Mouse (Mus musculus) testis, adult 2 months (tissue): Measurements from ENCODE around the gene Mip. TPM values are rescaled to one million over a fixed set of nuclear protein-coding genes. Genes with fewer than 3 reads are reported as not detected.

Experiments
- H3K27ac ChIP-seq: fragments of 200-500 bp; 2 replicates; pipeline ENCODE4 v1.5.1; 2012; ENCODE audit warnings: low read depth, low read length; ENCODE audit not compliant: control insufficient read depth, insufficient read depth
- H3K27me3 ChIP-seq: fragments of 200-500 bp; 2 replicates; pipeline ENCODE4 v1.6.1; 2012; ENCODE audit warnings: mild to moderate bottlenecking, low read length, moderate library complexity; ENCODE audit not compliant: control insufficient read depth, insufficient read depth
- H3K36me3 ChIP-seq: fragments of 200-500 bp; 2 replicates; pipeline ENCODE4 v1.6.1; 2012; ENCODE audit warnings: mild to moderate bottlenecking, low read length; ENCODE audit not compliant: control insufficient read depth, insufficient read depth
- H3K4me1 ChIP-seq: fragments of 200-500 bp; 2 replicates; pipeline ENCODE4 v1.6.1; 2012; ENCODE audit warnings: low read length; ENCODE audit not compliant: control insufficient read depth, insufficient read depth
- H3K4me3 ChIP-seq: fragments of 200-500 bp; 2 replicates; pipeline ENCODE4 v1.5.1; 2012; ENCODE audit warnings: low read depth, mild to moderate bottlenecking, low read length, moderate library complexity, mixed read lengths; ENCODE audit not compliant: control insufficient read depth
- CTCF ChIP-seq: fragments of 200-500 bp; IDR thresholded peaks from 2 replicates; pipeline ENCODE4 v1.5.1; 2012; ENCODE audit warnings: low read depth, mild to moderate bottlenecking, inconsistent platforms, low read length, moderate library complexity; ENCODE audit not compliant: control insufficient read depth, insufficient read depth, insufficient replicate concordance
- POLR2A ChIP-seq: fragments of 200-500 bp; IDR thresholded peaks from 2 replicates; pipeline ENCODE4 v1.6.1; 2012; ENCODE audit warnings: low read depth, mild to moderate bottlenecking, inconsistent platforms, low read length, moderate library complexity; ENCODE audit not compliant: control insufficient read depth
- polyA plus RNA-seq: library from polyadenylated mRNA; depleted of rRNA; stranded (reverse); fragments of >200 nt; gene quantifications from 2 replicates; pipeline ENCODE4 v1.2.3, GENCODE M21; 2012

The Mip gene
- polyA plus RNA-seq, 1 experiment = not detected

GRCm38 (mm10) chr10:128204941-128205340, 20.7 kb upstream of the Mip start:
- H3K4me1 ChIP-seq = no peaks in the 10 kb centered on the region
- no peaks in the 10 kb centered on the region for H3K27me3 ChIP-seq
- H3K27ac ChIP-seq = no peak overlapping the region
- no peaks in the 10 kb centered on the region for H3K36me3 ChIP-seq
- no peak overlapping the region for H3K4me3 ChIP-seq
- TF ChIP-seq POLR2A (no peak), CTCF (no peak)

GRCm38 (mm10) chr10:128208326-128208725, 17.3 kb upstream of the Mip start:
- Histone ChIP-seq H3K27ac (no peak overlapping the region), H3K36me3 (no peaks in the 10 kb centered on the region), H3K4me1 (peaks cover 9% of the 10 kb centered on the region), H3K4me3 (no peak overlapping the region), H3K27me3 (no peaks in the 10 kb centered on the region)
- TF ChIP-seq POLR2A (no peak), CTCF (no peak)

GRCm38 (mm10) chr10:128209311-128210009, 16.2 kb upstream of the Mip start:
- Histone ChIP-seq H3K27me3 (no peaks in the 10 kb centered on the region), H3K4me3 (no peak overlapping the region), H3K36me3 (no peaks in the 10 kb centered on the region), H3K4me1 (peaks cover 9% of the 10 kb centered on the region), H3K27ac (no peak overlapping the region)
- TF ChIP-seq CTCF (no peak), POLR2A (no peak)

- no peak overlapping the region for H3K4me3 ChIP-seq
- H3K27ac ChIP-seq = no peak overlapping the region
- H3K36me3 ChIP-seq = no peaks in the 10 kb centered on the region
- no peak for TF ChIP-seq POLR2A
- no peak for TF ChIP-seq CTCF
- H3K27me3 ChIP-seq = no peaks in the 10 kb centered on the region
- H3K4me1 ChIP-seq = peaks cover 9% of the 10 kb centered on the region
Observed at GRCm38 (mm10) chr10:128210131-128210530, 15.5 kb upstream of the Mip start.

DNA sequence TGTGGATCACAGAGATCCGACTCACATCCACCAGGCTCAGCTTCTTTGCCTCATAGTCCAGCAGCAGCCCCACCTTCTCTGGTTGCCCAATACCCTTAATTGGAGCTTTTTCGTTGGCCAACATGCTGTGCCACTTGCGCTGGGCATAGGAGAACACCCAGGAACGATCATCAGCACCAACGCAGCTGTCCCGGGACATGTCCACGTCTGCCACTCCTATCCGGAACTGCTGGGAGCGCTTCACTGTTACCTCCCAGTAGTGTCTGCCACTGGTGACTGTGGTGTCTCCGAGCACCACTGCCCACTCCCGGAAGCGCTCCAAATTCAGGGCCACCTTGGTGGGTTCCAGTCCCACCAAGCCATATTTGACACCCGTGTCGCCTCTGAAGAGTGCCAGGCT, 14.7 kb upstream of the Mip start:
- H3K4me1 ChIP-seq = peaks cover 9% of the 10 kb centered on the region
- H3K27ac ChIP-seq = no peak overlapping the region
- no peaks in the 10 kb centered on the region for H3K36me3 ChIP-seq
- H3K4me3 ChIP-seq = peak overlapping the region; percentile 91
- TF ChIP-seq POLR2A (no peak), CTCF (no peak)
- H3K27me3 ChIP-seq = no peaks in the 10 kb centered on the region

DNA sequence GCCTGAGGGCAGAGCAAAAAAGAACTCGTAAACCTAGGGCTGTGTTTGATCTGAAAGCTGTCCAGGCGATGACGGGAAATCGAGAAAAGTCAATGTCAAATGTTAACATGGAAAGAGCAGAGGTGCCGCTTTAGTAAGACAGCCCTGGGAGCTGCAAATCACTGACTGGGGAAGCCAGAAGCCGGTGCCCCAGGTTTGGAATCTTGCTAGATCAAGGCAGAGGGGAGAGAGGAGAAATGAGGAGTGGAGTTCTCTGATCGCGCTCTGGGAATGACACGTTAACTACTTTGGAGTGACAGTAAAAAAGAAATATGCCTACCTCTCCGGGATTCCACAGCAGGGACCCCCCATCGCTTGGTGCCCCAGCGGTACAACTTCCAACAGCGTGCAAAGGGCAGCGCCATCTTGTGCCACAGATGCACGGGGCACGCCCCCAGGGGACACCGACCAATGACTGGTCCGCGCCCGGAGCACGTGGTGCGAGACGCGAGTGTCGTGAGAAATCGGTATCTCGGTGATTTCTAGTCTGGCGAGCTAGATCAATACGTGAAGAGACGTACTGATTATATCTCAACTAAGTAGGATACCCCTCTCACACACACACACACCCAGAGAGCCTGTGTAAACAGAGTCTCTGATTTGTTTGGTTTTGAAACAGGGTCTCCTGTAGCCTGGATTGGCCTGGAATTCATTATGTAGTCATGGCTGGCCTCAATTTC, 14.1 kb upstream of the Mip start, which contains the start of gene Spryd4:
Gene Spryd4 (minus strand): TSS at position 418 of the 719 bp plus-strand sequence.
- no peak for TF ChIP-seq CTCF
- peak; percentile 80; the same call in 1 of the 2 replicates for TF ChIP-seq POLR2A
- peak within 1 kb of the TSS; percentile 91 for H3K4me3 ChIP-seq
- H3K27me3 ChIP-seq = no peaks in the 10 kb centered on the region
- H3K4me1 ChIP-seq = peaks cover 9% of the 10 kb centered on the region
- H3K36me3 ChIP-seq = no peaks in the 10 kb centered on the region
- H3K27ac ChIP-seq = peak within 1 kb of the TSS; percentile 14; the same call in 1 of the 2 replicates

DNA sequence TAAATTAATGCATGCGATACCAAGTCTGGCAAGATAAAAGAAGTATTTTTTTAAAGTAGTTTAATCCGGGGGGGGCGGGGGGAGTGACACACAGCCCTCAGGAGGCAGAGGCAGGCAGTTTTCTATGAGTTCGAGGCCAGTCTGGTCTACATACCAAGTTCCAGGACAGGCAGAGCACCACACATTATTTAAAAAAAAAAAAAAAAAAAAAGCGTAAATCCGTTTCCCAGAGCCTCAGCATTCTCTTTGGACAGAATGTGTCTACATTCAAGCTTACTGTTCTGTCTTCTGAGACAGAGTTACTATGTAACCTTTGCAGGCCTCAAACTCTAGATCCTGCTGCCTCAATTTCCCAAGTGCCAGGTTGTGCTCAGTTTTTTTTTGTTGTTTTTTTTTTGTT, 13.5 kb upstream of the Mip start:
- Histone ChIP-seq H3K27me3 (no peaks in the 10 kb centered on the region), H3K27ac (no peak overlapping the region), H3K4me3 (peak overlapping the region; percentile 91; the same call in 1 of the 2 replicates)

More for the DNA sequence above, 13.5 kb upstream of the Mip start:
- Histone ChIP-seq H3K4me1 (peaks cover 9% of the 10 kb centered on the region), H3K36me3 (no peaks in the 10 kb centered on the region)
- TF ChIP-seq CTCF = no peak
- TF ChIP-seq POLR2A = no peak
